Mouse (Mus musculus): ENCODE measurements around the gene Rbpj.

The Rbpj gene

GRCm38 (mm10) chr5:53469777-53470131 is 3.8 kb downstream of the Rbpj start:
- no peak for DNase-seq

- no peak for DNase-seq
These were observed 4.5 kb downstream of the Rbpj start for GRCm38 (mm10) chr5:53470141-53471079.

- no peak for DNase-seq
These were observed 6.5 kb downstream of the Rbpj start for GRCm38 (mm10) chr5:53472485-53472884.

GRCm38 (mm10) chr5:53479161-53479560 is 13.2 kb downstream of the Rbpj start:
- no peak for DNase-seq

- no peak for DNase-seq
These were observed 13.9 kb downstream of the Rbpj start for GRCm38 (mm10) chr5:53479891-53480290.

GRCm38 (mm10) chr5:53481021-53481420 is 15.1 kb downstream of the Rbpj start:
- no peak for DNase-seq

GRCm38 (mm10) chr5:53485069-53485628 is 19.2 kb downstream of the Rbpj start:
- DNase-seq, result no peak

GRCm38 (mm10) chr5:53485934-53486475 is 20.1 kb downstream of the Rbpj start:
- no peak for DNase-seq

- DNase-seq, result no peak
These were observed 21.1 kb downstream of the Rbpj start for GRCm38 (mm10) chr5:53486966-53487592.

GRCm38 (mm10) chr5:53490697-53491099 is 24.7 kb downstream of the Rbpj start:
- no peak for DNase-seq

- no peak for DNase-seq
These were observed 27.8 kb downstream of the Rbpj start for GRCm38 (mm10) chr5:53493756-53494155.

GRCm38 (mm10) chr5:53494536-53495159 is 28.7 kb downstream of the Rbpj start:
- no peak for DNase-seq

GRCm38 (mm10) chr5:53496846-53497549 is 31.0 kb downstream of the Rbpj start:
- no peak for DNase-seq

- DNase-seq, result no peak
These were observed 33.6 kb downstream of the Rbpj start for GRCm38 (mm10) chr5:53499571-53499970.

GRCm38 (mm10) chr5:53500509-53501145 is 34.7 kb downstream of the Rbpj start:
- no peak for DNase-seq

GRCm38 (mm10) chr5:53503261-53503660 is 37.3 kb downstream of the Rbpj start:
- no peak for DNase-seq

GRCm38 (mm10) chr5:53505751-53506150 is 39.8 kb downstream of the Rbpj start:
- no peak for DNase-seq

GRCm38 (mm10) chr5:53507371-53507770 is 41.4 kb downstream of the Rbpj start:
- no peak for DNase-seq

- no peak for DNase-seq
These were observed 43.5 kb downstream of the Rbpj start for GRCm38 (mm10) chr5:53509465-53509864.

GRCm38 (mm10) chr5:53509927-53510326 is 44.0 kb downstream of the Rbpj start:
- DNase-seq, result no peak

GRCm38 (mm10) chr5:53511426-53511825 is 45.5 kb downstream of the Rbpj start:
- DNase-seq, result no peak
